Mouse (Mus musculus) liver, embryonic 14.5 days (tissue): ENCODE measurements around the gene Gdf9. TPM values are rescaled to one million over a fixed set of nuclear protein-coding genes. Genes with fewer than 3 reads are reported as not detected.

Source experiments
- ATAC-seq: fragments of 200-750 bp; cut with Nextera tagmentation; 2 replicates; pipeline ENCODE4 v1.8.0; 2017; ENCODE audit warnings: moderate number of reproducible peaks, mild to moderate bottlenecking, moderate library complexity; ENCODE audit not compliant: insufficient read depth
- DNase-seq, 3 experiments: peaks; one replicate each; pipeline ENCODE4 v3.0.0-alpha.2; 2012 to 2013; ENCODE audit warnings: low read depth in 3 of 3, low spot score in 3 of 3
- H3K27ac ChIP-seq: fragments of 300-500 bp; sonication (generic); 2 replicates; pipeline ENCODE4 v1.5.1; 2014; ENCODE audit warnings: moderate library complexity, mild to moderate bottlenecking, control low read depth, inconsistent platforms
- H3K27me3 ChIP-seq: fragments of 300-500 bp; sonication (generic); 2 replicates; pipeline ENCODE4 v1.6.1; 2014; ENCODE audit warnings: mild to moderate bottlenecking, low read length, moderate library complexity; ENCODE audit not compliant: control insufficient read depth, insufficient read depth
- H3K36me3 ChIP-seq: fragments of 300-500 bp; sonication (generic); replicated peaks from 2 replicates; pipeline ENCODE4 v1.6.1; 2014; ENCODE audit warnings: low read depth; ENCODE audit not compliant: control insufficient read depth, insufficient read depth
- H3K4me1 ChIP-seq, 2 experiments: fragments of 200-500 bp in 1 of 2; fragments of 300-500 bp in 1 of 2; sonication (generic) in 1 of 2; replicated peaks; 2 replicates each; pipeline ENCODE4 v1.6.1; 2012 to 2014; ENCODE audit warnings: antibody characterized with exemption in 1 of 2, inconsistent platforms in 1 of 2, low read length in 1 of 2; ENCODE audit not compliant: control insufficient read depth in 2 of 2, insufficient read depth in 2 of 2
- H3K4me2 ChIP-seq: fragments of 300-500 bp; sonication (generic); 2 replicates; pipeline ENCODE4 v1.6.1; 2014; ENCODE audit warnings: low read depth, mild to moderate bottlenecking, control low read depth, moderate library complexity
- H3K4me3 ChIP-seq, 2 experiments: fragments of 200-500 bp in 1 of 2; fragments of 300-500 bp in 1 of 2; sonication (generic) in 1 of 2; 2 replicates each; pipeline ENCODE4 v1.5.1; 2012 to 2014; ENCODE audit warnings: low read depth in 2 of 2, low read length in 2 of 2, mild to moderate bottlenecking in 2 of 2, control low read depth in 1 of 2, inconsistent platforms in 1 of 2, moderate library complexity in 1 of 2; ENCODE audit not compliant: insufficient read depth in 1 of 2
- H3K9ac ChIP-seq: fragments of 300-500 bp; sonication (generic); replicated peaks from 2 replicates; pipeline ENCODE4 v1.6.1; 2014; ENCODE audit warnings: mild to moderate bottlenecking, control low read depth, moderate library complexity
- H3K9me3 ChIP-seq: fragments of 300-500 bp; sonication (generic); 2 replicates; pipeline ENCODE4 v1.6.1; 2016; ENCODE audit warnings: low read length, mixed read lengths; ENCODE audit not compliant: control insufficient read depth
- CTCF ChIP-seq: IDR thresholded peaks from 2 replicates; pipeline ENCODE4 v1.5.1; 2016; ENCODE audit warnings: antibody characterized with exemption, low read depth, control low read depth
- EP300 ChIP-seq: IDR thresholded peaks from 2 replicates; pipeline ENCODE4 v1.6.1; 2016; ENCODE audit warnings: antibody characterized with exemption, low read depth
- WGBS: fragments of 180-500 bp; shearing (Covaris S2); extraction: QIAGEN DNeasy Blood & Tissue Kit; methylation state at CpG from one replicate; pipeline ENCODE4 v1.1.7; 2014; ENCODE audit not compliant: insufficient replicate concordance; 5-methylcytosine and 5-hydroxymethylcytosine counted together
- polyA plus RNA-seq, 2 experiments: library from polyadenylated mRNA; depleted of rRNA in 1 of 2; stranded (reverse) in 1 of 2; unstranded in 1 of 2; fragments of >200 nt; fragmentation: Nextera tagmentation in 1 of 2; extraction: Ambion mirVana in 1 of 2; gene quantifications; 2 replicates each; pipeline versions ENCODE4 v1.2.1 to v1.2.3; 2012 to 2014

Gdf9 gene
- polyA plus RNA-seq (2012; rRNA removed) (0.12 and 0.24 TPM in 2 replicates), polyA plus RNA-seq (2014; fragmentation: Nextera tagmentation; extraction: Ambion mirVana) (0.25 and 0.41 TPM in 2 replicates)

DNA sequence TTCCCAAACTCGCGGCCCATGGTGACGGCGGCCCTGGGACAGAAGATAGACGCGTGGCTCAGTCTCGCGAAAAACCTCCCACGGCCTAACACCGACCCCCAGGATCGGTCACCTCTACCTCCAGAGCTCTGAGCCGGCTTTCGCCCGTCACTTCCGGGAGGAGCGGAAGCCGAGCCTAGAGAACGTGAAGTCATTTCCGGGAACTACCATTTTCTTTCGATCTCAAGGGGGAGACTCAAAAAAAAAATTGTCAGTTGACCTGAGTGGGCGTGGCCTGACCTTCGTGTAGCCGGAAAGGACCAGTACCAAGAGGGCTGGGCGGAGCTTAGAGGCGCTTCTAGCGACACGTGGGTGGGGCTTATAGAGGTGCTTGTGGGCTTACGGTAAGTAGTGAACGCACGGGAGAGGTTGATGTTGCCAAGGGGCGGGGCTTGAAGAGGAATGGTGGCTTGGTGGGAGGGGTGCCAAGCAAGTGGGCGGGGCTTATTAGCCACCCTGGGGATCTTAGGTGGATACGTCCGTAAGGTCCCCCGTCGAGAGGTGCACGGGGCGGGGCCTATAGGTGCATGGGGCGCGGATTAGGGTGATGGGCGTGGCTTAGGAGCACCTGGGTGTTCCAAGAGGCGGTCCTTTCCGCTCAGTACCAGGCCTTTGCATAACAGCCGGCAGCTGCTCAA lies at the start of gene Gdf9, which contains the start of gene Uqcrq:
TSS of gene Gdf9 (plus strand) at position 354 of the 677 bp plus-strand sequence.
TSS of gene Uqcrq (minus strand) at position 162 of the 677 bp plus-strand sequence.
- peak; percentile 89 for ATAC-seq
- DNase-seq: peak; percentile 99 to 100 (median 99)
- Histone ChIP-seq H3K9me3 (no peaks in the 10 kb centered on the region), H3K9ac (peak within 1 kb of the TSS; percentile 84), H3K4me3 (peak within 1 kb of the TSS; percentile 80 to 86), H3K36me3 (peaks cover 12% of the 10 kb centered on the region), H3K4me2 (peak within 1 kb of the TSS; percentile 94), H3K27me3 (no peaks in the 10 kb centered on the region), H3K27ac (peak within 1 kb of the TSS; percentile 67), H3K4me1 (peaks cover 24 to 31% of the 10 kb centered on the region in 2 experiments)
- WGBS: under 1% methylated on average over 44 of the region's 44 CpGs
- TF ChIP-seq CTCF: no peak
- no peak for TF ChIP-seq EP300

DNA sequence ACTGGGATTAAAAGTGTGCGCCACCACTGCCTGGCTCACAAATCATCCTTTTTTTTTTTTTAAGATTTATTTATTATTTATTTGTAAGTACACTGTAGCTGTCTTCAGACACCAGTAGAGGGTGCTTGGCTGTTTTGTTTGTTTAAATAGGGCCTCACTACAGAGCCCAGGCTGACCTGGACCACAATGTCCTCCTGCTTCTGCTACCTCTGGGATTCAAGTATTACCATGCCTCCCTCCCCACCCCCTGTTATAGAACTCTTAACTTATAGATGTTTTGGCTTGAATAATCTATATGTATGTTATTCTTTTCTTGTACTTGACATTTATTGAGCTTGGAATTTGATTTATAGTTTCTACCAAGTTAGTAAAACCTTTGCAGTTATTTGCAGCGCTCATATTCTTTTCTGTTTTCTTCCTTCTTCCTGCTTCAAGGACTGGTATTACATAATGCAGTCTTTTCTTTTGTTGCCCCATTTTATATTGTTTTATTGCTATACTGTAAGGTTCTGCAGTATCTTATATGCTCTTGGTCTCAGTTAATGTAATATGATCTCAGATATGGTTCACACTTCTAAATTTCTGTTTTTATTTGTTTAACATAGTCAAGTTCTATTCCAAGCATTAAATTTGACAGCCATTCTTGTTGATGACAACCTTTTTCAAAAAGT lies 46.9 kb upstream of the Gdf9 start:
- Histone ChIP-seq H3K27me3 (no peaks in the 10 kb centered on the region), H3K4me3 (no peak overlapping the region), H3K27ac (no peak overlapping the region), H3K9ac (no peak overlapping the region), H3K36me3 (peaks cover 3% of the 10 kb centered on the region), H3K4me1 (peaks cover 2 to 3% of the 10 kb centered on the region in 2 experiments), H3K4me2 (no peak overlapping the region), H3K9me3 (no peaks in the 10 kb centered on the region)
- TF ChIP-seq EP300 (no peak), CTCF (no peak)
- DNase-seq (no peak), ATAC-seq (no peak)
- WGBS: 79% methylated on average over 2 of the region's 2 CpGs

DNA sequence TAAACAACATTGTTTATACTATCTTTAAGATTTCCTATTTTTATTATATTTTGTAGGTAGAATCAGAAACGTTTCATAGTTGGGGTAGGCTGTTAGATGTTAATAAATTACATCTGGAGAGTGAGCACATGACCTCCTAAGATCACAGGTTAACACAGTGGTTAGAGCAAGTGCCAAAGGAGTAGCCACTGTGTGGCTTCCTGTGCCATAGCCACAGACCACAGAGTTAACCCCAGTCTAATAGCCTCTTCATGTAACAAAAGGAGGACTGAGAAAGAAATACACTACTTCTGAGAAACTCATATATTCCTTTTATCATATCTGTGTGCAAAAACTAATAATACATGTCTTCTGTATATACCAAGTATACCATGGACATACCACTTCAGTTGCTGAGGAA lies 37.0 kb upstream of the Gdf9 start:
- H3K27me3 ChIP-seq: no peaks in the 10 kb centered on the region
- no peak for TF ChIP-seq CTCF
- TF ChIP-seq EP300: no peak

DNA sequence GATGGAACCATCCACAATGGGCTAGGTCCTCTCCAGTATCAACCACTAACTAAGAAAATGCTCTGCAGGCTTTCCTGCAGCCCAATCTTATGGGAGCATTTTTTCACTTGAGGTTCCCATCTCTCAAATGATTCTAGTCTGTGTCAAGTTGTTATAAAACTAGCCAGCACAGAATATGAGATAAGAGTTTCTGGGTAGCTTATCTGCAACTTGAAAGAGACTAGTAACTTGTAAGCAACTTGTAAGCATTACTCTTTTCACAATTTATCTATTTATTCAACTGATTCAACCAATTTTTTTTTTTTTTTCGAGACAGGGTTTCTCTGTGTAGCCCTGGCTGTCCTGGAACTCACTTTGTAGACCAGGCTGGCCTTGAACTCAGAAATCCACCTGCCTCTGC lies 27.2 kb upstream of the Gdf9 start:
- WGBS: 48% methylated on average over 1 of the region's 1 CpGs
- H3K9me3 ChIP-seq: no peaks in the 10 kb centered on the region
- no peak overlapping the region for H3K27ac ChIP-seq
- no peak overlapping the region for H3K4me3 ChIP-seq
- no peak overlapping the region for H3K9ac ChIP-seq
- DNase-seq: no peak
- H3K36me3 ChIP-seq: peaks cover 22% of the 10 kb centered on the region
- no peaks in the 10 kb centered on the region for H3K4me1 ChIP-seq
- no peak for ATAC-seq
- H3K27me3 ChIP-seq: no peaks in the 10 kb centered on the region
- no peak for TF ChIP-seq EP300
- no peak for TF ChIP-seq CTCF
- H3K4me2 ChIP-seq: no peak overlapping the region

More for the DNA sequence above, 37.0 kb upstream of the Gdf9 start:
- no peak for ATAC-seq
- Histone ChIP-seq H3K9me3 (no peaks in the 10 kb centered on the region), H3K36me3 (peaks cover 4% of the 10 kb centered on the region), H3K27ac (no peak overlapping the region), H3K9ac (no peak overlapping the region), H3K4me2 (no peak overlapping the region), H3K4me1 (no peaks in the 10 kb centered on the region), H3K4me3 (no peak overlapping the region)
- 36% methylated on average over 1 of the region's 1 CpGs for WGBS
- DNase-seq: no peak

DNA sequence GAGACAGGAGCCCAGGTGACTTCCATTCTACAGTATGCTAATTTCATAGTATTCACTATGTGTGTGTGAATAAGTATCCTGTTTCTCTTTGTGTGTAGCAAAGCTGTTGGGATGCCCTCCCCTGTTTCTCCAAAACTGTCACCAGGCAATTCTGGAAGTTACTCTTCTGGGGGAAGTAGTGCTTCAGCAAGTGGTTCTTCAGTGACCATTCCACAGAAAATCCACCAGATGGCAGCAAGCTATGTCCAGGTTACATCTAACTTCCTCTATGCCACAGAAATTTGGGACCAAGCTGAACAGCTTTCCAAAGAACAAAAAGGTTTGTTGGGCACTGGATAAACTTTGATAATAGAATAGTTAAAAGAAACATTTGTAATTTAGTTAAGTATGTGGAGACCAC lies 19.1 kb upstream of the Gdf9 start:
- DNase-seq (no peak), ATAC-seq (no peak)
- TF ChIP-seq EP300 (no peak), CTCF (peak; percentile 66)
- Histone ChIP-seq H3K36me3 (peaks cover 33% of the 10 kb centered on the region), H3K9me3 (no peaks in the 10 kb centered on the region), H3K27ac (no peak overlapping the region), H3K9ac (no peak overlapping the region), H3K4me2 (no peak overlapping the region), H3K4me3 (no peak overlapping the region), H3K4me1 (no peaks in the 10 kb centered on the region), H3K27me3 (no peaks in the 10 kb centered on the region)
